Mouse (Mus musculus) testis, adult 2 months (tissue): ENCODE measurements at regions not wholly inside any gene's neighbourhood (a gene's known extent, or its start where the extent isn't known, plus 50 kb on each side); places are given as distances from the start of the nearest gene placed in this dataset.

Experiments
- H3K27ac ChIP-seq: fragments of 200-500 bp; 2 replicates; pipeline ENCODE4 v1.5.1; 2012; ENCODE audit warnings: low read depth, low read length; ENCODE audit not compliant: control insufficient read depth, insufficient read depth
- H3K27me3 ChIP-seq: fragments of 200-500 bp; 2 replicates; pipeline ENCODE4 v1.6.1; 2012; ENCODE audit warnings: mild to moderate bottlenecking, low read length, moderate library complexity; ENCODE audit not compliant: control insufficient read depth, insufficient read depth
- H3K36me3 ChIP-seq: fragments of 200-500 bp; 2 replicates; pipeline ENCODE4 v1.6.1; 2012; ENCODE audit warnings: mild to moderate bottlenecking, low read length; ENCODE audit not compliant: control insufficient read depth, insufficient read depth
- H3K4me1 ChIP-seq: fragments of 200-500 bp; 2 replicates; pipeline ENCODE4 v1.6.1; 2012; ENCODE audit warnings: low read length; ENCODE audit not compliant: control insufficient read depth, insufficient read depth
- H3K4me3 ChIP-seq: fragments of 200-500 bp; 2 replicates; pipeline ENCODE4 v1.5.1; 2012; ENCODE audit warnings: low read depth, mild to moderate bottlenecking, low read length, moderate library complexity, mixed read lengths; ENCODE audit not compliant: control insufficient read depth
- CTCF ChIP-seq: fragments of 200-500 bp; IDR thresholded peaks from 2 replicates; pipeline ENCODE4 v1.5.1; 2012; ENCODE audit warnings: low read depth, mild to moderate bottlenecking, inconsistent platforms, low read length, moderate library complexity; ENCODE audit not compliant: control insufficient read depth, insufficient read depth, insufficient replicate concordance
- POLR2A ChIP-seq: fragments of 200-500 bp; IDR thresholded peaks from 2 replicates; pipeline ENCODE4 v1.6.1; 2012; ENCODE audit warnings: low read depth, mild to moderate bottlenecking, inconsistent platforms, low read length, moderate library complexity; ENCODE audit not compliant: control insufficient read depth

GRCm38 (mm10) chr1:34642304-34642893 lies 62.9 kb downstream of the Amer3 start:
- no peak overlapping the region for H3K27ac ChIP-seq
- no peaks in the 10 kb centered on the region for H3K36me3 ChIP-seq
- H3K4me1 ChIP-seq: no peaks in the 10 kb centered on the region
- no peak for TF ChIP-seq POLR2A
- TF ChIP-seq CTCF: peak; percentile 97
- H3K27me3 ChIP-seq: no peaks in the 10 kb centered on the region
- H3K4me3 ChIP-seq: no peak overlapping the region

GRCm38 (mm10) chr1:34653963-34654644 lies 74.6 kb downstream of the Amer3 start:
- no peak for TF ChIP-seq CTCF
- TF ChIP-seq POLR2A: no peak
- Histone ChIP-seq H3K27ac (no peak overlapping the region), H3K36me3 (no peaks in the 10 kb centered on the region), H3K4me3 (no peak overlapping the region), H3K27me3 (no peaks in the 10 kb centered on the region), H3K4me1 (no peaks in the 10 kb centered on the region)

GRCm38 (mm10) chr1:34657481-34657880 lies 78.0 kb downstream of the Amer3 start:
- H3K36me3 ChIP-seq: no peaks in the 10 kb centered on the region
- no peak overlapping the region for H3K27ac ChIP-seq
- H3K4me1 ChIP-seq: no peaks in the 10 kb centered on the region
- TF ChIP-seq CTCF (no peak), POLR2A (no peak)
- H3K27me3 ChIP-seq: no peaks in the 10 kb centered on the region
- H3K4me3 ChIP-seq: no peak overlapping the region

GRCm38 (mm10) chr1:34663875-34664547 lies 84.6 kb downstream of the Amer3 start:
- TF ChIP-seq CTCF: no peak
- TF ChIP-seq POLR2A: no peak
- H3K27ac ChIP-seq: no peak overlapping the region

GRCm38 (mm10) chr1:34664816-34665511 lies 85.5 kb downstream of the Amer3 start:
- TF ChIP-seq CTCF (no peak), POLR2A (no peak)
- Histone ChIP-seq H3K27ac (no peak overlapping the region), H3K4me3 (no peak overlapping the region)

More at GRCm38 (mm10) chr1:34663875-34664547, 84.6 kb downstream of the Amer3 start:
- no peaks in the 10 kb centered on the region for H3K36me3 ChIP-seq
- no peaks in the 10 kb centered on the region; the same call in 1 of the 2 replicates for H3K4me1 ChIP-seq
- no peak overlapping the region for H3K4me3 ChIP-seq
- no peaks in the 10 kb centered on the region for H3K27me3 ChIP-seq

GRCm38 (mm10) chr1:34665512-34665854 lies 86.0 kb downstream of the Amer3 start:
- no peaks in the 10 kb centered on the region for H3K36me3 ChIP-seq
- TF ChIP-seq CTCF: no peak
- TF ChIP-seq POLR2A: no peak
- H3K4me1 ChIP-seq: no peaks in the 10 kb centered on the region; the same call in 1 of the 2 replicates
- no peak overlapping the region for H3K27ac ChIP-seq
- H3K4me3 ChIP-seq: no peak overlapping the region
- H3K27me3 ChIP-seq: no peaks in the 10 kb centered on the region

More at GRCm38 (mm10) chr1:34664816-34665511, 85.5 kb downstream of the Amer3 start:
- no peaks in the 10 kb centered on the region for H3K36me3 ChIP-seq
- H3K27me3 ChIP-seq: no peaks in the 10 kb centered on the region
- H3K4me1 ChIP-seq: no peaks in the 10 kb centered on the region; the same call in 1 of the 2 replicates

GRCm38 (mm10) chr1:34666226-34666662 lies 86.8 kb downstream of the Amer3 start:
- H3K4me1 ChIP-seq: no peaks in the 10 kb centered on the region; the same call in 1 of the 2 replicates
- no peak overlapping the region for H3K27ac ChIP-seq
- peak overlapping the region; percentile 23; the same call in 1 of the 2 replicates for H3K4me3 ChIP-seq

More at GRCm38 (mm10) chr1:34666226-34666662, 86.8 kb downstream of the Amer3 start:
- TF ChIP-seq CTCF (no peak), POLR2A (no peak)
- Histone ChIP-seq H3K27me3 (no peaks in the 10 kb centered on the region), H3K36me3 (no peaks in the 10 kb centered on the region)
